Mouse (Mus musculus) ES-CJ7 (cell line): ENCODE data around the gene Umad1.
A peak's percentile ranks its signal among the peaks of the same experiment; 100 is the strongest.

ENCODE experiments used
- DNase-seq: peaks from one replicate; pipeline ENCODE4 v3.0.0; 2011; ENCODE audit warnings: low read depth, low spot score

Gene Umad1

GRCm38 (mm10) chr6:8368198-8368864 is 109.2 kb downstream of the Umad1 start:
- peak; percentile 25 for DNase-seq

GRCm38 (mm10) chr6:8370624-8371023 is 111.5 kb downstream of the Umad1 start:
- DNase-seq, result no peak

GRCm38 (mm10) chr6:8373051-8373450 is 114.0 kb downstream of the Umad1 start:
- DNase-seq, result no peak

- DNase-seq, result no peak
These were observed 114.8 kb downstream of the Umad1 start for GRCm38 (mm10) chr6:8373851-8374250.

- no peak for DNase-seq
These were observed 115.2 kb downstream of the Umad1 start for GRCm38 (mm10) chr6:8374290-8374689.

- DNase-seq, result no peak
These were observed 115.6 kb downstream of the Umad1 start for GRCm38 (mm10) chr6:8374712-8375111.

GRCm38 (mm10) chr6:8376351-8376750 is 117.3 kb downstream of the Umad1 start:
- DNase-seq, result no peak

GRCm38 (mm10) chr6:8377667-8378066 is 118.6 kb downstream of the Umad1 start:
- DNase-seq, result no peak

- no peak for DNase-seq
These were observed 130.2 kb downstream of the Umad1 start for GRCm38 (mm10) chr6:8389307-8389706.

GRCm38 (mm10) chr6:8390296-8390695 is 131.2 kb downstream of the Umad1 start:
- DNase-seq, result no peak

- DNase-seq, result no peak
These were observed 131.8 kb downstream of the Umad1 start for GRCm38 (mm10) chr6:8390935-8391334.

- no peak for DNase-seq
These were observed 133.9 kb downstream of the Umad1 start for GRCm38 (mm10) chr6:8393029-8393428.

- no peak for DNase-seq
These were observed 135.0 kb downstream of the Umad1 start for GRCm38 (mm10) chr6:8394044-8394443.

- no peak for DNase-seq
These were observed 136.0 kb downstream of the Umad1 start for GRCm38 (mm10) chr6:8395061-8395460.

GRCm38 (mm10) chr6:8397252-8397651 is 138.2 kb downstream of the Umad1 start:
- no peak for DNase-seq

GRCm38 (mm10) chr6:8399710-8400109 is 140.6 kb downstream of the Umad1 start:
- DNase-seq, result no peak

GRCm38 (mm10) chr6:8403127-8403526 is 144.0 kb downstream of the Umad1 start:
- no peak for DNase-seq

GRCm38 (mm10) chr6:8405844-8406243 is 146.8 kb downstream of the Umad1 start:
- DNase-seq, result no peak

GRCm38 (mm10) chr6:8408332-8408731 is 149.2 kb downstream of the Umad1 start:
- DNase-seq, result no peak

GRCm38 (mm10) chr6:8409865-8410264 is 150.8 kb downstream of the Umad1 start:
- no peak for DNase-seq

- no peak for DNase-seq
These were observed 153.9 kb downstream of the Umad1 start for GRCm38 (mm10) chr6:8412845-8413598.

GRCm38 (mm10) chr6:8414020-8414419 is 154.9 kb downstream of the Umad1 start:
- peak; percentile 49 for DNase-seq

GRCm38 (mm10) chr6:8415823-8416222 is 156.7 kb downstream of the Umad1 start:
- no peak for DNase-seq
